Mouse (Mus musculus): ENCODE data around the gene Gm17654. TPM values are rescaled to one million over a fixed set of nuclear protein-coding genes. Genes with fewer than 3 reads are reported as not detected.
"Not testable (repeated sequence)": the region's sequence is repeated elsewhere in the genome, so short reads cannot be mapped to it uniquely, and the experiment has no call there.

The Gm17654 gene
- polyA plus RNA-seq (2015; fragmentation: Nextera tagmentation; extraction: Ambion mirVana): not detected in 2 replicates

- H3K9ac ChIP-seq; DNase-seq; H3K4me3 ChIP-seq (replicated peaks); ATAC-seq (ENCODE audit: low read depth); H3K9me3 ChIP-seq (replicated peaks); H3K4me1 ChIP-seq (replicated peaks); H3K27me3 ChIP-seq; H3K36me3 ChIP-seq; H3K4me2 ChIP-seq; H3K27ac ChIP-seq: not testable (repeated sequence)
- WGBS (ENCODE audit: insufficient replicate concordance): 39% methylated on average over 1 of the region's 2 CpGs
Observed at GRCm38 (mm10) chr14:43579046-43579445, at the start of gene Gm17654. Gene Gm17654, minus strand, starts transcription at chr14:43579146.

- not testable (repeated sequence) for H3K9ac ChIP-seq; H3K27ac ChIP-seq; H3K4me2 ChIP-seq; ATAC-seq (ENCODE audit: low read depth); H3K27me3 ChIP-seq; H3K36me3 ChIP-seq; H3K4me3 ChIP-seq (replicated peaks); DNase-seq; H3K9me3 ChIP-seq (replicated peaks); H3K4me1 ChIP-seq (replicated peaks)
Observed at GRCm38 (mm10) chr14:43607913-43608312, 29.0 kb upstream of the Gm17654 start, which contains the start of gene Gm10375. Gene Gm10375, minus strand, starts transcription at chr14:43608013.

GRCm38 (mm10) chr14:43577969-43578368 lies 977 bp downstream of the Gm17654 start:
- not testable (repeated sequence) for H3K4me2 ChIP-seq; DNase-seq; H3K27ac ChIP-seq; H3K36me3 ChIP-seq; H3K4me1 ChIP-seq (replicated peaks); H3K9me3 ChIP-seq (replicated peaks); ATAC-seq (ENCODE audit: low read depth); H3K4me3 ChIP-seq (replicated peaks); H3K9ac ChIP-seq; H3K27me3 ChIP-seq
- 56% methylated on average over 3 of the region's 4 CpGs for WGBS (ENCODE audit: insufficient replicate concordance)

- ATAC-seq (ENCODE audit: low read depth): not testable (repeated sequence)
Observed at GRCm38 (mm10) chr14:43552271-43552670, 26.7 kb downstream of the Gm17654 start.

GRCm38 (mm10) chr14:43546281-43546680 lies 32.7 kb downstream of the Gm17654 start:
- H3K27me3 ChIP-seq; H3K4me3 ChIP-seq (replicated peaks); H3K9me3 ChIP-seq (replicated peaks); H3K4me1 ChIP-seq (replicated peaks); ATAC-seq (ENCODE audit: low read depth); H3K4me2 ChIP-seq; H3K9ac ChIP-seq; DNase-seq; H3K36me3 ChIP-seq; H3K27ac ChIP-seq: not testable (repeated sequence)

More at GRCm38 (mm10) chr14:43552271-43552670, 26.7 kb downstream of the Gm17654 start:
- not testable (repeated sequence) for H3K27ac ChIP-seq; H3K9me3 ChIP-seq (replicated peaks); H3K4me3 ChIP-seq (replicated peaks); H3K4me1 ChIP-seq (replicated peaks); H3K27me3 ChIP-seq; H3K9ac ChIP-seq; DNase-seq; H3K36me3 ChIP-seq; H3K4me2 ChIP-seq
- WGBS (ENCODE audit: insufficient replicate concordance): 53% methylated on average over 2 of the region's 2 CpGs

- WGBS (ENCODE audit: insufficient replicate concordance): 82% methylated on average over 2 of the region's 2 CpGs
- not testable (repeated sequence) for DNase-seq; H3K36me3 ChIP-seq; H3K9ac ChIP-seq; H3K4me3 ChIP-seq (replicated peaks); H3K9me3 ChIP-seq (replicated peaks); H3K4me2 ChIP-seq; ATAC-seq (ENCODE audit: low read depth); H3K27me3 ChIP-seq; H3K4me1 ChIP-seq (replicated peaks); H3K27ac ChIP-seq
Observed at GRCm38 (mm10) chr14:43543276-43543675, 35.7 kb downstream of the Gm17654 start, which contains the start of gene Gm5799. Gene Gm5799, plus strand, starts transcription at chr14:43543576.

GRCm38 (mm10) chr14:43538144-43538543 lies 40.8 kb downstream of the Gm17654 start:
- H3K27me3 ChIP-seq; H3K4me1 ChIP-seq (replicated peaks); H3K4me2 ChIP-seq; H3K9ac ChIP-seq; ATAC-seq (ENCODE audit: low read depth); H3K9me3 ChIP-seq (replicated peaks); DNase-seq; H3K36me3 ChIP-seq; H3K27ac ChIP-seq; H3K4me3 ChIP-seq (replicated peaks): not testable (repeated sequence)
- 69% methylated on average over 2 of the region's 2 CpGs for WGBS (ENCODE audit: insufficient replicate concordance)

- H3K4me1 ChIP-seq (replicated peaks); ATAC-seq (ENCODE audit: low read depth); H3K9ac ChIP-seq; H3K27me3 ChIP-seq; H3K9me3 ChIP-seq (replicated peaks); DNase-seq; H3K4me3 ChIP-seq (replicated peaks); H3K4me2 ChIP-seq; H3K36me3 ChIP-seq; H3K27ac ChIP-seq: not testable (repeated sequence)
- WGBS (ENCODE audit: insufficient replicate concordance): 29% methylated on average over 4 of the region's 6 CpGs
Observed at GRCm38 (mm10) chr14:43532387-43532786, 46.6 kb downstream of the Gm17654 start.

GRCm38 (mm10) chr14:43532011-43532383 lies 46.9 kb downstream of the Gm17654 start:
- not testable (repeated sequence) for H3K4me1 ChIP-seq (replicated peaks); ATAC-seq (ENCODE audit: low read depth); H3K4me2 ChIP-seq; H3K27me3 ChIP-seq; H3K9ac ChIP-seq; H3K36me3 ChIP-seq; H3K27ac ChIP-seq; DNase-seq; H3K9me3 ChIP-seq (replicated peaks); H3K4me3 ChIP-seq (replicated peaks)
- no CpG with 5 or more reads among the region's 6 CpGs for WGBS (ENCODE audit: insufficient replicate concordance)

- not testable (repeated sequence) for DNase-seq; H3K4me2 ChIP-seq; H3K9ac ChIP-seq; ATAC-seq (ENCODE audit: low read depth); H3K9me3 ChIP-seq (replicated peaks); H3K4me3 ChIP-seq (replicated peaks); H3K27ac ChIP-seq; H3K36me3 ChIP-seq; H3K4me1 ChIP-seq (replicated peaks); H3K27me3 ChIP-seq
- 24% methylated on average over 14 of the region's 15 CpGs for WGBS (ENCODE audit: insufficient replicate concordance)
Observed at GRCm38 (mm10) chr14:43531052-43532010, 47.6 kb downstream of the Gm17654 start.
